Mouse (Mus musculus): ENCODE measurements around the gene Myo1e. TPM values are rescaled to one million over a fixed set of nuclear protein-coding genes. Genes with fewer than 3 reads are reported as not detected.
A peak's percentile ranks its signal among the peaks of the same experiment; 100 is the strongest.

The Myo1e gene
- total and polyA plus RNA-seq, 2 experiments from 2014 or later = 3.0 to 5.9 TPM

DNA sequence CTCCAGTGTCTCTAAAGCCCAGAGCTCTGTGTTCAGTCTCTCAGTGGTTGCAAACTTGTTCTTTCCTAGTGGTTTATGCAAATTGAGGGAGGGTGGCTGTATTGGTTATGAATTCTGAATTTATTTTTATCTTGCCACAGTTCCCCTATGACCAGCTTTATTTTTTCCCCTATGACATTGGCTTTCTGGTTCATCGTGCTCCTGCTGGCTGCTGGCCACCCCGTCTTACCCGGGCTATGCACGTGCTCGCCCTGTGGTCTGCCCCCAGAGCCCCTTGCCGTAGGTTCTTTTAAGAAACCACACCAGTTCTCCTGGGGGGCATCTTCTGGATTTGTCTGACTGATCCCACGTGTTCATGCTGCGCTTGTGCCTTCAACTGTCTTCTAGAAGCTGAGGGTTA lies 97.8 kb downstream of the Myo1e start:
- Histone ChIP-seq H3K27ac (ENCODE audit: low read depth, low read length) (no peak overlapping the region), H3K4me3 (ENCODE audit: low read depth, low read length) (no peak overlapping the region), H3K9me3 (ENCODE audit: low read length) (no peaks in the 10 kb centered on the region), H3K9ac (replicated peaks; ENCODE audit: low read length, poor library complexity, severe bottlenecking) (no peak overlapping the region), H3K4me2 (ENCODE audit: low read depth, low read length, poor library complexity, severe bottlenecking) (no peak overlapping the region), H3K27me3 (ENCODE audit: insufficient read depth, low read length) (no peaks in the 10 kb centered on the region), H3K36me3 (ENCODE audit: insufficient read depth, low read length) (no peaks in the 10 kb centered on the region), H3K4me1 (ENCODE audit: insufficient read depth, low read length) (no peaks in the 10 kb centered on the region)
- DNase-seq (ENCODE audit: low spot score) (no peak), ATAC-seq (ENCODE audit: low FRiP score) (no peak)
- WGBS = 89% methylated on average over 8 of the region's 8 CpGs
- no peak for TF ChIP-seq CTCF (IDR thresholded peaks at IDR 0.05)

DNA sequence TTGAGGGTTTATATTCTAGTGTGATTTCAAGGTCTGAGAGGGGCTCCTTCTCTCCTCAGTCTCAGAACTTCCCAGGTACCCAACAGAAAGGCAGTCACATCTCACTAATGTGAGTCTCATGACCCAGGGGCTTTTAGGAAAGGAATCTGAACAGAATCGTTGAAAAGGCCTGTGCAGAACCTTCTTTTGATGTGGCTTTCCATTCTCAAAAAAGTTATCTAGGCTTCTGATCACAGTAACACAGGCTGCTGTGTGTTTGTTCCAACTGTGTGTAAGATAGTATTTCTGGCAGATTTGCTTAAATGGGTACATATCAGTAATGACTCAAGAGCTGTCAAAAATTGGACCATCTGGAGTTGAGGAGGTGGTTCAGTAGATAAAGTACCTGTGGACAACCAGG lies 102.9 kb downstream of the Myo1e start:
- Histone ChIP-seq H3K27ac (ENCODE audit: low read depth, low read length) (no peak overlapping the region), H3K4me2 (ENCODE audit: low read depth, low read length, poor library complexity, severe bottlenecking) (no peak overlapping the region), H3K9ac (replicated peaks; ENCODE audit: low read length, poor library complexity, severe bottlenecking) (no peak overlapping the region), H3K4me1 (ENCODE audit: insufficient read depth, low read length) (no peaks in the 10 kb centered on the region), H3K9me3 (ENCODE audit: low read length) (no peaks in the 10 kb centered on the region), H3K4me3 (ENCODE audit: low read depth, low read length) (no peak overlapping the region), H3K27me3 (ENCODE audit: insufficient read depth, low read length) (no peaks in the 10 kb centered on the region), H3K36me3 (ENCODE audit: insufficient read depth, low read length) (no peaks in the 10 kb centered on the region)
- WGBS = 62% methylated on average over 1 of the region's 1 CpGs
- ATAC-seq (ENCODE audit: low FRiP score) = no peak
- TF ChIP-seq CTCF (IDR thresholded peaks at IDR 0.05) = no peak
- DNase-seq (ENCODE audit: low spot score) = no peak

DNA sequence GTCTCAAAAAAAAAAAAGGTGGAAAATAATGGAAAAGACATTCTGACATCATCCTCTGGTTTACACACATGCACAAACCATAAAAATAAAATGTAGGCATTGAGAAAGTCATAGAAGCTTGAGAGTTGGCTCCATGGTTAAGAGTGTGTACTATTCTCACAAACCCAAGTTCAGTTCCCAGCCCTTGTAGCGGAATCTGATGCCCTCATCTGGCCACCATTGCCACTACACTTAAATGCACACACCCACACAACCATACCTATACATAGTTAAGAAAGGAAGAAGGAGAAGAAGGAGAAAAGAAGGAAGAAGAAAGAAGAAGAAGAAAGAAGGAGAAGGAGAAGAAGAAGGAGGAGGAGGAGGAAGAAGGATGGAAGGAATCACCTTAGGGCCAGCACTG lies 106.9 kb downstream of the Myo1e start:
- TF ChIP-seq CTCF (IDR thresholded peaks at IDR 0.05) = no peak
- no peak for ATAC-seq (ENCODE audit: low FRiP score)

DNA sequence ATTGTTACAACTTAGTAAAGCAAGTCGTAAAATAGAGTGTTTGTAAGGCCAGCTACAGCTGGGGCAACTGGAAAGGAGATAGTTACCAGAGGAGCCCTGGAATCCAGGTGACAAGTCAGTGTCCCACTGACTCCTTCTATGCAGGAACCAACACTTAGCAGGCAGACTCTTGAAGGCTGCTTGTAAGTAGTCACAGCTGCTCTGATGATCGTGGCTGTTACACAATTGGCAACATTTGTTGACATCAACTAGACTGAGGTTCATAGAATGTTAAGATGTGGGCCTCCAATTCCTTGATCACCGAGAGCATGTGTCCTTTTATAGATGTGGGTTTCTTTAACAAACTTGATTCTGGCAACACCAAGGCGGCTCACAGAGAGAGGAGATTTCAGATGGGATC lies 108.0 kb downstream of the Myo1e start:
- Histone ChIP-seq H3K27ac (ENCODE audit: low read depth, low read length) (no peak overlapping the region), H3K9me3 (ENCODE audit: low read length) (no peaks in the 10 kb centered on the region), H3K4me1 (ENCODE audit: insufficient read depth, low read length) (no peaks in the 10 kb centered on the region), H3K4me2 (ENCODE audit: low read depth, low read length, poor library complexity, severe bottlenecking) (no peak overlapping the region), H3K36me3 (ENCODE audit: insufficient read depth, low read length) (no peaks in the 10 kb centered on the region), H3K4me3 (ENCODE audit: low read depth, low read length) (no peak overlapping the region), H3K9ac (replicated peaks; ENCODE audit: low read length, poor library complexity, severe bottlenecking) (no peak overlapping the region), H3K27me3 (ENCODE audit: insufficient read depth, low read length) (no peaks in the 10 kb centered on the region)
- WGBS = 47% methylated on average over 4 of the region's 4 CpGs
- DNase-seq (ENCODE audit: low spot score) (no peak), ATAC-seq (ENCODE audit: low FRiP score) (no peak)
- no peak for TF ChIP-seq CTCF (IDR thresholded peaks at IDR 0.05)

More for the DNA sequence above, 106.9 kb downstream of the Myo1e start:
- H3K9ac ChIP-seq (replicated peaks; ENCODE audit: low read length, poor library complexity, severe bottlenecking) = no peak overlapping the region
- no peaks in the 10 kb centered on the region for H3K4me1 ChIP-seq (ENCODE audit: insufficient read depth, low read length)
- H3K4me2 ChIP-seq (ENCODE audit: low read depth, low read length, poor library complexity, severe bottlenecking) = no peak overlapping the region
- H3K27ac ChIP-seq (ENCODE audit: low read depth, low read length) = no peak overlapping the region
- H3K9me3 ChIP-seq (ENCODE audit: low read length) = no peaks in the 10 kb centered on the region
- 100% methylated on average over 1 of the region's 1 CpGs for WGBS
- no peak for DNase-seq (ENCODE audit: low spot score)
- no peaks in the 10 kb centered on the region for H3K36me3 ChIP-seq (ENCODE audit: insufficient read depth, low read length)
- no peaks in the 10 kb centered on the region for H3K27me3 ChIP-seq (ENCODE audit: insufficient read depth, low read length)
- H3K4me3 ChIP-seq (ENCODE audit: low read depth, low read length) = no peak overlapping the region

DNA sequence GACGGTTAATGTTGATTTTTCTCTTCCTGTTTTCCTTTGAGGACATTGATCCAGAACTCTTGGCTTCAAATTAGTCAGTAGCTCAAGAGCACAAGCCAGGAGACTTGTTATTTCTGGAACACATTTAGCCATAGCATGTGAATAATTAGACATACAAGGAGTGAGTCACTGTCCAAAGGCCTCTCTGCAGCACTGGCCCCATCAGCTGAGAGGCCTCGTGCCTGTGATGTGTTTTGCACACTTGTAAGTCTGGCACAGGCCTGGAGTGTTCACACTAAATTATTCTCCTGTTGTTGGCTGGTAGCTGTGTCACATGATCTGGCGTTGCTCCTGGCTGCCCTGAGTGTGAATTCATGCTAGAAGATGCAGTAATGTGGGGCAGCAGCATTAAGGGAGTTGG lies 111.5 kb downstream of the Myo1e start:
- no peak for TF ChIP-seq CTCF (IDR thresholded peaks at IDR 0.05)
- 71% methylated on average over 3 of the region's 3 CpGs for WGBS

DNA sequence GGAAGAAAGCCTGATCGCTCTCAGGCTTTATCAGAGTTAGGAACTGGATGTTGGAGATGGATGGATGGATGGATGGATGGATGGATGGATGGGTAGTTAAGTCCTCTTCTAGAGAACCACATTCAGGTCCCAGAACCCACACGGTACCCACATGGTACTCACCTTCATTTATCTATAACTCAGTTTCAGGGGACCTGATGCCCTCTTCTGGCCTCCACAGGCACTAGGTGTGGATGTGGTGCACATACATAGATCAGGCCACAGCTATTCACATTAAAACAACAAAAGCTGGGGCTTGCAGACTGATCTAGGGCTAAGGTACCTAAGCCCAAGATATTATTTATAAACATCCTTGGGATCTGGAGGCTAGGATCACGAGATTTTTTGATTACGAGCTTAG lies 117.2 kb downstream of the Myo1e start:
- no peak overlapping the region for H3K9ac ChIP-seq (replicated peaks; ENCODE audit: low read length, poor library complexity, severe bottlenecking)
- H3K4me2 ChIP-seq (ENCODE audit: low read depth, low read length, poor library complexity, severe bottlenecking) = no peak overlapping the region
- no peaks in the 10 kb centered on the region for H3K9me3 ChIP-seq (ENCODE audit: low read length)
- no peaks in the 10 kb centered on the region for H3K4me1 ChIP-seq (ENCODE audit: insufficient read depth, low read length)
- DNase-seq (ENCODE audit: low spot score) = no peak
- ATAC-seq (ENCODE audit: low FRiP score) = no peak
- H3K4me3 ChIP-seq (ENCODE audit: low read depth, low read length) = no peak overlapping the region
- 87% methylated on average over 4 of the region's 4 CpGs for WGBS
- no peak overlapping the region for H3K27ac ChIP-seq (ENCODE audit: low read depth, low read length)
- no peaks in the 10 kb centered on the region for H3K27me3 ChIP-seq (ENCODE audit: insufficient read depth, low read length)
- 0 out of 2 replicates have a peak, but pooled peaks have one; percentile 6 for TF ChIP-seq CTCF (IDR thresholded peaks at IDR 0.05)
- H3K36me3 ChIP-seq (ENCODE audit: insufficient read depth, low read length) = no peaks in the 10 kb centered on the region

More for the DNA sequence above, 111.5 kb downstream of the Myo1e start:
- Histone ChIP-seq H3K9me3 (ENCODE audit: low read length) (no peaks in the 10 kb centered on the region), H3K27ac (ENCODE audit: low read depth, low read length) (no peak overlapping the region), H3K27me3 (ENCODE audit: insufficient read depth, low read length) (no peaks in the 10 kb centered on the region), H3K36me3 (ENCODE audit: insufficient read depth, low read length) (no peaks in the 10 kb centered on the region), H3K9ac (replicated peaks; ENCODE audit: low read length, poor library complexity, severe bottlenecking) (no peak overlapping the region), H3K4me2 (ENCODE audit: low read depth, low read length, poor library complexity, severe bottlenecking) (no peak overlapping the region), H3K4me3 (ENCODE audit: low read depth, low read length) (no peak overlapping the region), H3K4me1 (ENCODE audit: insufficient read depth, low read length) (no peaks in the 10 kb centered on the region)
- no peak for ATAC-seq (ENCODE audit: low FRiP score)
- no peak for DNase-seq (ENCODE audit: low spot score)
